Mouse (Mus musculus) megakaryocyte-erythroid progenitor cell, adult 5-6 weeks (primary cell): Measurements from ENCODE around the gene Pvalb. TPM values are rescaled to one million over a fixed set of nuclear protein-coding genes. Genes with fewer than 3 reads are reported as not detected.
A peak's percentile ranks its signal among the peaks of the same experiment; 100 is the strongest.

Experiments used
- ATAC-seq: replicated peaks from 2 replicates; pipeline ENCODE4 v1.8.0; 2016; ENCODE audit warnings: mild to moderate bottlenecking, inconsistent platforms; ENCODE audit not compliant: severe bottlenecking, poor library complexity, low FRiP score, low TSS enrichment
- total RNA-seq, 2 experiments: library from RNA; stranded (forward) in 1 of 2; stranded (reverse) in 1 of 2; fragments of 200-1000, 215-1000 nt in 1 of 2; fragments of >200 nt in 1 of 2; fragmentation: Nextera tagmentation in 1 of 2; gene quantifications; 2 replicates each; pipeline ENCODE4 v1.2.3; 2014 to 2017

The Pvalb gene
- total RNA-seq, 2 experiments from 2014 or later = not detected

DNA sequence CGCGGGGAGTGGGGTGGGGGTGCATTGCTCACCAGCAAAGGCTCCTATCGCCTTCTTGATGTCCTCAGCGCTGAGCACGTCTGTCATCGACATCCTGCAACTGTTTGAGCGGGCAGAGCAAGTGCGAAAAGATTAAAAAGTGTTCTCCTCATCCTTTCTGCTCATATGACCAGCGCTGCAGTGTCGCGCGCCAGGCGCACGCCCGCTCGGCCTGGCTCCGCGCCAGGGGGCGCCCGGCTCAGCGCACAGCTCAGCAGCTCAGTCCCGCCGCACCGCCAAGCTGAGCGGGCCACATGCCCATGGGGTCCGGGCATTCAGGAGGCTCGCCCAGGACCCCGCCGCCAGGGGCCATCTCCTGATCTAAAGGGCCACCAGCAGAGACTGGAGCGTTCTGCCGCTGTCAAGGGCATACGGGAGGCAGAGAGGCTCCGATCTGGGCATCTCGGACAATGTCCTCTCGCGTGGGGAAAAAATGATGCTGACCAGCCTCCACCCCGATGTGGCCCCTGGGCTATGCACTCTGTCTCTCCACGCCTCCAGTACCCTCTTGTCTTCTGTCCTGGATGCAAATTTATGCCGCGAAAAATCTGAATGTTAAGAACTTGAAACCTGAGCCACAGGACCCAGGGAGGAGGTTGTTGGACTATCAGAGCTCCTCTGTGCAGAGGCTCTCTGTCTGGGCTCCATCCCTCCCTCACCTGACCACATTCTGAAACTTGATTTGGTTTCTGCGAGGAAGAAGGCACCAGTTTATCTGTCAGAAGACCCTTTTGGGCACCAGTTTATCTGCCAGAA lies 1.9 kb downstream of the Pvalb start:
- no peak for ATAC-seq

DNA sequence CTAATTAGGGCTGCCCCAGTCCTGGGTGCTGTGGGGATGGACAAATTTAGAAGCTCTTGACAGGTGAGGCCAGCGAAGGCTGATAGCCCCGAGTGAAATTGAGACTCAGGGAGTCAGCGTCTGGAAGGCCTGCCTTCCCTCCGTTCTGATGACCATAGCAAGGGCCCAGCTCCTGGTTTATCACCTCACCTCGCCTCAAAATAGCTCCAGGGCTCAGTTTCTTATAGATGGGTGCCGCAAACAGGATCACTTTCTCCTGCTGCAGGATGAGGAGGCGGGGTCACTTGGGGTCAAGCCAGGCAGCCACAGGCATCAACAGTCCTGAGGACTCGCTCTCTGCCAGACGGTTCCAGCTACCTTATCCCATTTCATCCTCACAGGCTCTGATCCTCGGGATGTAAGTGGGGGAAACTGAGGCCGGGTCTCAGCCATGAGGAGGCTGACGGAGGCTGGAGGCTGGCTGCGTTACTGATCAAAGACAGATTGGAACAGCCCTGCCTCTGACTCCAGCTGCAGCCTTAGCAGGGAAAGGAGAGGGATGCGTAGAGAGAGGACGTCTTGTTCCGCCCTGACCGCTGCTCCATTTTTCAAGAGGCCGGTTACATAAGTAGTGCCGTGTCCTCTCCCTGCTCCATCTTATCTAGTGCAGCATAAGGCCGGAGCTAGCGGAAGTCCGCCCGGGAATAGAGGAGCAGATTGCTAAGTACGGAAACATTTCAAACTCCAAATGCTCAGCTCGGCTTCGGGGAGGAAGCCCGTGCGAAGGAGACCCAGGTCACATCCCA lies 10.9 kb downstream of the Pvalb start:
- ATAC-seq = no peak

GRCm38 (mm10) chr15:78194320-78194719 lies 11.9 kb downstream of the Pvalb start:
- no peak for ATAC-seq

GRCm38 (mm10) chr15:78189636-78190035 lies 16.6 kb downstream of the Pvalb start:
- 0 out of 2 replicates have a peak, but pooled peaks have one; percentile 18 for ATAC-seq

DNA sequence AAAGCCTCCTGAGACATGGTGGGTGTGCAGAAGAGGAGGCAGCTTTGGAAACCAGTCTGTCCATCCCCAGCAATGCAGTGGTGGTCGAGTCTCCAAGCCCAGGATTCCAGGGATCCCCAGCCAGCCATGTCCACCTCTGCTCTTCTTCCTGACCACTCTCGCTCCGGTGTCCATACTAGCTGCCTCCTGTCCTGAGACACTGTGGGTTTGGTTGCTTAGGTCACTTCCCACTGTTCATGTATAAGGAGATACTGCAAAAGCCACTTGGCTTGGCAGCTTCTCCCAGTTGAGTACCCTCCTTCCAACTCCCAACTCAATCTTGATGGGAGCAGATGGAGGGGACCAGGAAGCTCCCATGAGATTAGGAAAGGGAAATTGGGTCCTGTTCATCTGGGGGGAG lies 17.7 kb downstream of the Pvalb start:
- no peak for ATAC-seq

DNA sequence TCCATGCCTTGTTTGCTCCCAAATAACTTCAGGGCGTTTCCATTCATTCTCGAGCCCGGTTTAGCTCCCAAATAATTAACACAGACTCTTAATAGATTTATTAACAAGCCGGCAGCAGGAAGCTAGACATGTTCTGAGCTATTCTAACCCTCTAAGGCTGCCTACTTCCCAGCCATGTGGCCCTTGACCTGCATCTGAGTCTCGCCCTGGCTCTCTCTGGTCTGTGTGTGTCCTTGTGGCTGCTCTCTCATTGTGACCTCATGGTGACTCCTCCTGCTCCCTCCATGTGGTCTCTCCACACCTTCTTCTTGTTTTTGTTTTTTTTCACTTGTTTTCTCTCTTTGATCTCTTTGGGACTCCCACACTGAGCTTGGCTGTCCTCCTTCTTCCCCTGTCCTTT lies 19.3 kb downstream of the Pvalb start:
- no peak for ATAC-seq

DNA sequence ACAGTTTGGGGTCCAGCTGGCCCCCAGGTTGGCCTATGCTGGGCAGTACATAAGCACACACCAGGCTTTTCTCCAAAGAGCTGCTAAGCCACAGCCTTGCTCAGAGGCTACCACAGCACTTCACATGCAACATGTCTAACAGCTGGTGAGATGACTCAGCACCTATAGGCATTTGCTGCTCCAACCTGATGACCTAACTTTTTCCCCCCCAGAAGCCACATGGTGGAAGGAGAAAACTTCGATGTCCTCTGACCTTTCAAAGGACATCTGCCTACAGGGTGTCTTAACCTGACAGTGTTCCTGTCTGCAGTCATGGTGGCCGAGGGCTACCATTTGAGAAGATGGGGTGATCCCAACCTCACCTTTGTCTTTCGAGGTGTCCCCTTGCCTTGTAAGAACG lies 20.6 kb downstream of the Pvalb start:
- no peak for ATAC-seq

GRCm38 (mm10) chr15:78184855-78185254 lies 21.3 kb downstream of the Pvalb start:
- peak; percentile 52; the same call in 1 of the 2 replicates for ATAC-seq

DNA sequence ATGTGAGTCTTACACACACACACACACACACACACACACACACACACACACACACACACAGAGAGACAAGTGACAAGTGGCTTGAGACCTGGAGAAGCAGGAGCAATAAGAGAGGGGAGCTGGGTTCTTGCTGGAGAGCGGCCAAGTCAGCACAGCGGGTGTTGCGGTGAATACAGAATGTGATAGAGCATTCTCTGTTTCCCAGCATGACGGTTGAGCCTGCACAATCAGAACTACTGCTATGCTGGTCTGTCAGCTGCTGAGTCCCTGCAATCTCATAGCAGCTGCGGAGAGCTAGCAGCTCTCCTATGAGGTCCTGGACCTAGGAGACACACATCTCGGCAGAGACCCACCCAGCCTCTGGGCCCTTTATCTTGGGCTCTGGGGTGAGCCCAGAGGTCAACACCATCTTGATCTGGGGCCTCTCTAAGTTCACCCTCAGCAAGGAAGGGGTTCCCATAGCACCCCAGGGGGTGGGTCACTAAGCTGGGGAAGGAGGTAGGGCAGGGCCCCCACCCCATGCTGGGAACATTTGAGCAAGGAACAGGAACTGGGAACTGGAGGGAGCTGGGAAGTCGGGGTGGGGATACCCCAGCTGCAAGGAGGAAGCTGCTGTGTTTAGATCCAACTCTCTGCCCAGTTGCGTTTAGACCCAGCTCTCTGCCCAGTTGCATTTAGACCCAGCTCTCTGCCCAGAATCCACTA lies 24.3 kb downstream of the Pvalb start:
- ATAC-seq = no peak

GRCm38 (mm10) chr15:78179775-78180174 lies 26.4 kb downstream of the Pvalb start:
- ATAC-seq = no peak

GRCm38 (mm10) chr15:78178397-78178796 lies 27.8 kb downstream of the Pvalb start:
- ATAC-seq = no peak

DNA sequence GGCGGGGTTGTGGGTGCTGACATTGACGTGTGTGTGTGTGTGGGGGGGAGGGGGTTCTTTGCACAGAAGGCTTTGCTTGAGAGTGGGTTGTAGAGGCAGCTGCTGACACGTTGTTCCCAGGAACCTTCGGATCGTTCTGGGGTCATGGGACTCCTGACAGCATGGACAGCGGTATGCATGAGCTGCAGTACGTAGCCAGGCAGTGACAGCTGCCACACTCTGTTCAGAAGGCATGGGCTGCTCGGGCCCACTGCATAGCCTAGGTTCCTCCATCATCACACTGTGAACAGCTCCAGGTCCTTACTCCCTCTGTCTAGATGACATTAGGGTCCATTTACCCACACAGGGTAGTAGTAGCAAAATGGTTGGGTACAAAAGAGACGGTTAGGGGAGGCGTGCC lies 28.9 kb downstream of the Pvalb start:
- ATAC-seq = no peak

DNA sequence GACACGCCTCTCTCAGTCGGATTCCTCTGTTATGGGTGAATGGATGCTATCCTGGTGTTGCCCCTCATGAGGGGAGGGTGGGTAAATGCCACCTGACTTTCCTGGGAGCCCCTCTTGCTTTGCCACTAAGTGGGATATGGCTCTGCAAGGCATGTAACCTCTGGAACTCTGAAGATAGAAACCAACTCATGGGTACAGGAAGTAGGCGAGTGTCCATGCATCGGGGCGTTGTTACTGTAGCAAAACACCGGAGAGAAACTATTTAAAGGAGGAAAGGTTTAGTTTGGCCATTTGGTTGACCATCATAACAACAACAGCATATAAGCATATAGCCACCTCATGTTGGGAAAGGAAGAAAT lies 31.3 kb downstream of the Pvalb start:
- no peak for ATAC-seq

- ATAC-seq = peak; percentile 96
Measured at GRCm38 (mm10) chr15:78173972-78174886, 32.0 kb downstream of the Pvalb start, which contains the start of gene Ift27. Gene Ift27 (minus strand): TSS chr15:78174107.

DNA sequence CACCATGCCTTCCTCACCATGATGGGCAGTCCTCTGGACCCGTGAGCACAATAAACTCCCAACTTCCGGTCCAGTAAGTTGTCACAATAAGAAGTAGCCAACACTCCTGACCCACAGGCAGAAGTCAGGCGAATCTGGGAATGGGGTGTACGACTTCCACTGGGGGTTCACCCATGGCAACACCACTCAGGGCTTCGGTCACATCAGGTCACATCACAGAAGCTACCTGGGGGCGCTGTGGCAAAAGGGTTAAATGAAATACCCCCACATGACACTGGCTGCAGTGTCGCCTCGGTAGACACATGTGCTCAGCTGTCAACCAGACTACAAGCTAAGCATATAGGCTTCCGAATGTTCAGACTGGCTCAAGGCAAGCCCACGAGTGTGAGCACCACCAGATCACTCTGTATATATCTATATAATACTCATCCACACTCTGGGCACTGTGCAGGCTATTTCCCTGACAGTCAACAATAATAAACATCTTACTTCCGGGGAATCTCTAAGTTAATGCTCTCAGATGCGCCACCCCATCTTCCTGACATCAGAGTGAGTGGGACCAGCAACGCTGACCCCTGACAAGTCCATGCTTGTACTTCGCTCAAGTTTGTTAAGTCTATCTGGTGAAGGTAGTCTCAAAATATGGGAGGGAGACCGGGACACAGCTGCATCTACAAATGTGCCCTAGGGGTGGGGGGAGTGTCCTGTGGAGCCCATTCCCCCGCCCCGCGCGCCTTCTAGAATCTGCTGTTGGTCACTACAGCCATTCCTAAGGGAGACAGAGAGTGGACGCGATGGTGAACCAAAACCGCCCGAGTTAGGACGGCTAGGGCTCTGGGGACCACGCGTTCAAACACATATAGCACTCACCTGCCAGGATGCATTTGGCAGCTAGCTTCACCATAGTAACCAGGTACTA lies 33.0 kb downstream of the Pvalb start:
- ATAC-seq = no peak

DNA sequence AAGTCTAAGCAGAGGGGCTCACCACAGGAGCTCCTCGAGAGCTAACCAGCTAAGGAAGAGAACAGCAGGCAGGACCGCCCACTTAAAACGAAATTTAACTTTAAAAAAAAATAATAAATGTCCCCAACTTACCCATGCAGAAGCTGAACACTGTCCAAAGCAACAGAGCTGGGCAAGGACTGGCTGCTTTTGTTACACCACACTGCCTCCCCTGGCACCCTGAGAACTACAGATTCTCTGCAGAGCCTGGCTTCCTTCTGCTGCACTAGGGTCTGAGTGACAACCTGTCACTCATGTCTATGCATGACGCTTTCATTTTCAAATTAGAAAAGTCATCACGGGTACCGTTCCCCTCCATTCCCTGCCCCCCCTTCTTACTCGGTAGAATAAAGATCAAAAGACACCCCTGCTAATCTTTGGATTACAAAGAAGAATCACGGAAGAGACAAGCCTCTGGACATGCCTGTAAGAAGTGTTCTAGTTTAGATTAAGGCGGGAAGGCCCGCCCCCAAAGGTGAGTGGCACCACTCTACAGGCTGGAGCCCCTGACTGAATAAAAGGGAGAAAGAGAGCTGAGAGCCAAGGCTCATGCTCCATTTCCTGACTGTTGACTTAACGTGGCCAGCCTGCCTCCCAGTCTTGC lies 33.8 kb downstream of the Pvalb start:
- no peak for ATAC-seq

- ATAC-seq = no peak
Measured at GRCm38 (mm10) chr15:78171651-78172050, 34.5 kb downstream of the Pvalb start.

- ATAC-seq = no peak
Measured at GRCm38 (mm10) chr15:78170708-78171107, 35.5 kb downstream of the Pvalb start.
